In genomic region chr3:138867149-138867848, GRCm38 (mm10) we compare ENCODE assay signal across 9 mouse cellular contexts.
DNase-seq lines count a peak whose midpoint lies in the region; ATAC-seq lines count a peak whose summit lies in the region.
"Had no signal": no experiment of that assay in that cellular context is flagged by ENCODE, and none has a peak within 500 bp of the region (broad histone marks: within the 10 kb centered on the region; RNA-seq: fewer than 3 reads in every experiment).

No protein-coding gene starts in this region.

- no peak overlapping the region for H3K9ac ChIP-seq in heart, embryonic 11.5 days (ENCODE audit: low read depth, low read length)
- no peak overlapping the region for H3K9ac ChIP-seq in embryonic facial prominence, embryonic 13.5 days

- DNase-seq in heart, adult 11 months: peak; percentile 81
- peak; percentile 67 for DNase-seq in left cerebral cortex, postnatal 4 days
- no peak for DNase-seq in left cerebral cortex, adult 18-20 months (ENCODE audit: low spot score in 2 of 2)
- DNase-seq in CD4-positive helper T cell, adult 2 months (ENCODE audit: low read depth, low spot score): peak; percentile 45
- no peak for DNase-seq in frontal cortex, postnatal 25 days (ENCODE audit: low spot score in 2 of 2)
- DNase-seq in limb, embryonic 10.5 days (ENCODE audit: low spot score): no peak

- no peaks in the 10 kb centered on the region for H3K9me3 ChIP-seq in heart, embryonic 11.5 days (replicated peaks; ENCODE audit: control insufficient read depth, low read length)
- 0 out of 2 replicates have a peak, but pooled peaks cover 3% of the 10 kb centered on the region for H3K9me3 ChIP-seq in embryonic facial prominence, embryonic 13.5 days
- H3K9me3 ChIP-seq in limb, embryonic 10.5 days (replicated peaks): no peaks in the 10 kb centered on the region
- H3K9me3 ChIP-seq: heart, embryonic 10.5 days had no signal

- H3K4me2 ChIP-seq in heart, embryonic 11.5 days: no peak overlapping the region
- H3K4me2 ChIP-seq in embryonic facial prominence, embryonic 13.5 days: peak overlapping the region; percentile 18

- no peak overlapping the region for H3K27ac ChIP-seq in heart, embryonic 11.5 days (ENCODE audit: low read depth, low read length)
- no peak overlapping the region for H3K27ac ChIP-seq in embryonic facial prominence, embryonic 13.5 days
- H3K27ac ChIP-seq in limb, embryonic 10.5 days: no peak overlapping the region
- H3K27ac ChIP-seq: heart, embryonic 10.5 days had no signal

- intact Hi-C loops in left cerebral cortex, postnatal 4 days (cut with DNase I): loop anchor here (10.0 kb wide), 1 partner anchor 122 kb away; the partner anchor contains the start of gene Tspan5

- H3K4me3 ChIP-seq in heart, embryonic 11.5 days (ENCODE audit: low read depth, low read length): no peak overlapping the region
- no peak overlapping the region for H3K4me3 ChIP-seq in embryonic facial prominence, embryonic 13.5 days
- H3K4me3 ChIP-seq in limb, embryonic 10.5 days: no peak overlapping the region
- H3K4me3 ChIP-seq: heart, embryonic 10.5 days had no signal

- no peaks in the 10 kb centered on the region for H3K36me3 ChIP-seq in heart, embryonic 11.5 days (ENCODE audit: control insufficient read depth, insufficient read depth, low read length)
- H3K36me3 ChIP-seq in embryonic facial prominence, embryonic 13.5 days: no peaks in the 10 kb centered on the region
- H3K36me3 ChIP-seq in limb, embryonic 10.5 days: 0 out of 2 replicates have a peak, but pooled peaks cover 6% of the 10 kb centered on the region
- H3K36me3 ChIP-seq: heart, embryonic 10.5 days had no signal

- no peaks in the 10 kb centered on the region for H3K27me3 ChIP-seq in heart, embryonic 11.5 days (ENCODE audit: control insufficient read depth, insufficient read depth, low read length)
- H3K27me3 ChIP-seq in embryonic facial prominence, embryonic 13.5 days: no peaks in the 10 kb centered on the region
- no peaks in the 10 kb centered on the region for H3K27me3 ChIP-seq in limb, embryonic 10.5 days (ENCODE audit: low read depth, poor library complexity, severe bottlenecking)

- H3K4me1 ChIP-seq in heart, embryonic 11.5 days (ENCODE audit: control insufficient read depth, insufficient read depth, low read length): no peaks in the 10 kb centered on the region
- peaks cover 49% of the 10 kb centered on the region for H3K4me1 ChIP-seq in embryonic facial prominence, embryonic 13.5 days
- peaks cover 14% of the 10 kb centered on the region; the same call in 1 of the 2 replicates for H3K4me1 ChIP-seq in limb, embryonic 10.5 days

- WGBS in heart, embryonic 11.5 days (ENCODE audit: insufficient replicate concordance): 73% methylated on average over 16 of the region's 16 CpGs
- 62% methylated on average over 16 of the region's 16 CpGs for WGBS in embryonic facial prominence, embryonic 13.5 days
- 85% methylated on average over 16 of the region's 16 CpGs for WGBS in limb, embryonic 10.5 days

- no peak for ATAC-seq in heart, embryonic 11.5 days (replicated peaks; ENCODE audit: insufficient number of reproducible peaks, low FRiP score, low TSS enrichment)
- ATAC-seq in embryonic facial prominence, embryonic 13.5 days (ENCODE audit: insufficient number of reproducible peaks, insufficient read depth, low FRiP score, low TSS enrichment, low read depth): no peak

Comparison
In these comparisons a context has a peak if more than half of its experiments do, and no peak if none do; other contexts are left out.
1. DNase-seq: peak in heart, adult 11 months (single experiment), left cerebral cortex, postnatal 4 days (single experiment) and CD4-positive helper T cell, adult 2 months (single experiment); none in left cerebral cortex, adult 18-20 months (0 of 2), frontal cortex, postnatal 25 days (0 of 2) and limb, embryonic 10.5 days (single experiment).